Mouse (Mus musculus) layer of hippocampus, postnatal 36 days (tissue): ENCODE measurements around the gene Cyp27a1. TPM values are rescaled to one million over a fixed set of nuclear protein-coding genes. Genes with fewer than 3 reads are reported as not detected.

ENCODE experiments used
- DNase-seq, 2 experiments: peaks; one replicate each; pipeline ENCODE4 v3.0.0; 2022
- total RNA-seq, 2 experiments: library from RNA; stranded (reverse); gene quantifications; 2 replicates each; pipeline ENCODE4 v1.2.3; 2021

Gene Cyp27a1
- total RNA-seq, result 1 to 10 TPM; 1.5 to 1.7 TPM

GRCm38 (mm10) chr1:74713099-74713858 lies at the start of gene Cyp27a1:
TSS of gene Cyp27a1 (plus strand) at chr1:74713574.
- peak in 1 of 2 experiments; percentile 17 for DNase-seq

GRCm38 (mm10) chr1:74665153-74665552 lies 48.2 kb upstream of the Cyp27a1 start:
- DNase-seq, result no peak

- DNase-seq, result no peak
These were observed 45.0 kb upstream of the Cyp27a1 start for GRCm38 (mm10) chr1:74668371-74668770.

- no peak for DNase-seq
These were observed 40.6 kb upstream of the Cyp27a1 start for GRCm38 (mm10) chr1:74672731-74673130.

GRCm38 (mm10) chr1:74676863-74677262 lies 36.5 kb upstream of the Cyp27a1 start:
- DNase-seq, result no peak

GRCm38 (mm10) chr1:74677843-74678242 lies 35.5 kb upstream of the Cyp27a1 start:
- DNase-seq, result no peak

- DNase-seq, result no peak
These were observed 26.2 kb upstream of the Cyp27a1 start for GRCm38 (mm10) chr1:74687131-74687530.

GRCm38 (mm10) chr1:74693891-74694583 lies 19.3 kb upstream of the Cyp27a1 start:
- no peak for DNase-seq

- DNase-seq, result no peak
These were observed 17.5 kb upstream of the Cyp27a1 start for GRCm38 (mm10) chr1:74695836-74696235.

- DNase-seq, result no peak
These were observed 16.0 kb upstream of the Cyp27a1 start for GRCm38 (mm10) chr1:74697416-74697815.

- no peak for DNase-seq
These were observed 15.0 kb upstream of the Cyp27a1 start for GRCm38 (mm10) chr1:74698353-74698752.

GRCm38 (mm10) chr1:74698791-74699190 lies 14.6 kb upstream of the Cyp27a1 start:
- no peak for DNase-seq

GRCm38 (mm10) chr1:74702142-74702553 lies 11.2 kb upstream of the Cyp27a1 start:
- DNase-seq, result no peak

GRCm38 (mm10) chr1:74704156-74704555 lies 9.2 kb upstream of the Cyp27a1 start:
- no peak for DNase-seq

- no peak for DNase-seq
These were observed 8.4 kb upstream of the Cyp27a1 start for GRCm38 (mm10) chr1:74705016-74705415.

- no peak for DNase-seq
These were observed 3.8 kb upstream of the Cyp27a1 start for GRCm38 (mm10) chr1:74709566-74709965.

- no peak for DNase-seq
These were observed 1.3 kb upstream of the Cyp27a1 start for GRCm38 (mm10) chr1:74712046-74712445.

GRCm38 (mm10) chr1:74712461-74713098 lies 794 bp upstream of the Cyp27a1 start:
- no peak for DNase-seq

- DNase-seq, result no peak
These were observed 721 bp downstream of the Cyp27a1 start for GRCm38 (mm10) chr1:74713859-74714730.

- DNase-seq, result no peak
These were observed 1.6 kb downstream of the Cyp27a1 start for GRCm38 (mm10) chr1:74714967-74715366.

GRCm38 (mm10) chr1:74715468-74715867 lies 2.1 kb downstream of the Cyp27a1 start:
- no peak for DNase-seq

- DNase-seq, result no peak
These were observed 2.5 kb downstream of the Cyp27a1 start for GRCm38 (mm10) chr1:74715886-74716285.
